Mouse (Mus musculus) CD4-positive, CD25-positive, alpha-beta regulatory T cell, adult 2 months (primary cell): ENCODE measurements around the gene Aspdh.

ENCODE experiments used
- DNase-seq: peaks from one replicate; pipeline ENCODE4 v3.0.0-alpha.2; 2012; ENCODE audit warnings: low read depth, low spot score

The Aspdh gene

GRCm38 (mm10) chr7:44465111-44465510 lies at the start of gene Aspdh:
Aspdh (plus strand) TSS chr7:44465391.
- DNase-seq: no peak

GRCm38 (mm10) chr7:44427666-44428065 lies 37.5 kb upstream of the Aspdh start:
- no peak for DNase-seq

GRCm38 (mm10) chr7:44428171-44428950 lies 36.8 kb upstream of the Aspdh start:
- DNase-seq: no peak

GRCm38 (mm10) chr7:44428968-44429521 lies 36.1 kb upstream of the Aspdh start, which contains the start of gene Lrrc4b:
Lrrc4b (plus strand) TSS chr7:44429018.
- DNase-seq: no peak

- DNase-seq: no peak
These were observed 35.4 kb upstream of the Aspdh start for GRCm38 (mm10) chr7:44429534-44430488.

GRCm38 (mm10) chr7:44432550-44432949 lies 32.6 kb upstream of the Aspdh start:
- DNase-seq: no peak

GRCm38 (mm10) chr7:44433371-44433770 lies 31.8 kb upstream of the Aspdh start:
- DNase-seq: no peak

GRCm38 (mm10) chr7:44434089-44434488 lies 31.1 kb upstream of the Aspdh start:
- DNase-seq: no peak

GRCm38 (mm10) chr7:44435796-44436195 lies 29.4 kb upstream of the Aspdh start:
- DNase-seq: no peak

GRCm38 (mm10) chr7:44436267-44436666 lies 28.9 kb upstream of the Aspdh start:
- peak; percentile 18 for DNase-seq

GRCm38 (mm10) chr7:44437188-44437587 lies 28.0 kb upstream of the Aspdh start:
- no peak for DNase-seq

- no peak for DNase-seq
These were observed 27.3 kb upstream of the Aspdh start for GRCm38 (mm10) chr7:44437933-44438332.

- no peak for DNase-seq
These were observed 25.5 kb upstream of the Aspdh start for GRCm38 (mm10) chr7:44439696-44440095.

- no peak for DNase-seq
These were observed 24.7 kb upstream of the Aspdh start for GRCm38 (mm10) chr7:44440479-44440878.

- DNase-seq: no peak
These were observed 24.0 kb upstream of the Aspdh start for GRCm38 (mm10) chr7:44441180-44441579.

- no peak for DNase-seq
These were observed 23.5 kb upstream of the Aspdh start for GRCm38 (mm10) chr7:44441648-44442109.

GRCm38 (mm10) chr7:44442407-44442821 lies 22.8 kb upstream of the Aspdh start:
- DNase-seq: no peak

- DNase-seq: no peak
These were observed 21.7 kb upstream of the Aspdh start for GRCm38 (mm10) chr7:44443268-44444173.

- no peak for DNase-seq
These were observed 20.2 kb upstream of the Aspdh start for GRCm38 (mm10) chr7:44444886-44445527.

- DNase-seq: no peak
These were observed 19.7 kb upstream of the Aspdh start for GRCm38 (mm10) chr7:44445528-44445923.
